Mouse (Mus musculus): ENCODE results near the gene Tat.
"Not testable (repeated sequence)": the region's sequence is repeated elsewhere in the genome, so short reads cannot be mapped to it uniquely, and the experiment has no call there.

Tat gene

DNA sequence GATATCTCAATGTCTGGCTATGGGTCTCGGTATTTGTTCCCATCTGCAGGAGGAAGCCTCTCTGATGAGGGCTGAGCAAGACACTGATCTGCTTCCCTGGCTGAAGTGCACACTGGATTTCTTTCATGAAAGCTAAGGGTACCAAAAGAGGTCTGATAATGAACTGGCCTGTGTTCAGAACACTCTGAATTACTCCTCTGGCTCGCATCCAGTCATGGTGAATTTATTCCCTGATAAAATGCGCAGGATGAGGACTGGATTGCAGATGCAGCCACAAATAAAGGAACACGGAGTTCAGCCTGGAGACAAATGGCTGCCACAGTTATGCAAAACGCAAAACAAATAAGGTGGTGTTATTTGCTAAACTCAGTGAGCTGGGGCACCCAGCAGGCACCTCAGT, 6.3 kb upstream of the Tat start:
- no peak for DNase-seq (ENCODE audit: low spot score in 2 of 2)

- no peak for DNase-seq (ENCODE audit: low spot score in 2 of 2)
Observed at GRCm38 (mm10) chr8:109986384-109986783, 3.9 kb upstream of the Tat start.

DNA sequence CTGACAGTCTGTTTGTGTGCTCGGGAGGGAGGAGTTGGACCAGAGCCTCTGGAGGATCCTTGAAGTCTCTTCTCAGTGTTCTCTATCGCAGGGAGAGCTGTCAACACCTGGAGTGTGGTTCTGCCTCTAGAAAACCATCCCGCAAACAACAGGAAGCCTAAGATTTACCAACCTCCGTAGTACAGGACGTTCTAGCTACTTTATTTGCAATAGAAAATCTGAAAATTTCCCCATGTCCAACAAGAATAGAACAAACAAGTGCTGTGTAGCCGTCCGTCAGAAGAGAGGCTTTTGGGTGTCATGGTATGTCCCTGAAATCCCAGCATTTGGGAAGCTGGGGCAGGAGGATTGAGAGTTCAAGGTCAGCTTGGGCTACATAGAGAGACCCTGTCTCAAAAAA, 2.5 kb upstream of the Tat start:
- DNase-seq (ENCODE audit: low spot score in 2 of 2), result no peak

DNA sequence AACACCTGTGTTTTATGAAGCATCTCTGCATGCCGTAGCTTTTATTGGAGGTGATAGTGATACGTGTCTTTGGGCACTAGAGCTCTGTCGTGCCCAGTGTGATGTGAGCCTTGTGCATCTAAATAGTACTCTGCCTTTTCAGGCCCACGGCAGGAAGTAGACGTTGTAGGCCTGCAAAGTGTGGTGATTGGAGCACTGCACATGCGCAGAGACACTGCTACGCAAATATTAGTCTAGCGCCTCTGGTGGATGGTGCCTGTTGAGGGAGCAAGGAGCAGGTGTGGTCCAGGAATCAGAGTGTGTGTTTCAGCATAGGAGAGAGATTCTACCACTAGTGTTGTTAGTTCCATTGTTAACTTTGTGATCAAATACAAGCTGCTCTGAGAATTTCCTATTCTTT, 1.1 kb upstream of the Tat start:
- DNase-seq (ENCODE audit: low spot score in 2 of 2), result no peak

GRCm38 (mm10) chr8:109992166-109992565, 1.9 kb downstream of the Tat start:
- no peak for DNase-seq (ENCODE audit: low spot score in 2 of 2)

DNA sequence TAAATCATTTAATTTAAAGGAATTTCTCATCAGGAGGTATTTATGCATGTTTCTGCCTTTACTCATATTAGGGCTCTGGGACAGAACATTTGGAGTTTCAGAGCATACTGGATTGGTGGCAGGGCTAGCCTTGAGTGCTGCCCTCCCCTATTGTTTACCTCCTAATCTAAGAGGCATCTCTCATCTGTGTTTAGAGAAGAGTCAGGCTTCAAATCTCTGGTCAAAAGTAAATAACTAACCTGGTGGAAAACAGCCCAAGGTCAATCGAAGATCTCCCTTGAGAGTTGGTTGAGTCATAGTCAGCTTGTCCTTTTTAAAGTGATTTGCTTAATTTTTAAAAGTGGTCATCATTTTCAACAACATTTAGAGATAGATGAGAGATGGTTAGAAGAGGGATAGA, 2.7 kb downstream of the Tat start:
- DNase-seq (ENCODE audit: low spot score in 2 of 2), result no peak

- no peak for DNase-seq (ENCODE audit: low spot score in 2 of 2)
Observed at GRCm38 (mm10) chr8:109997381-109997780, 7.1 kb downstream of the Tat start.

GRCm38 (mm10) chr8:109998066-109998465, 7.8 kb downstream of the Tat start:
- no peak for DNase-seq (ENCODE audit: low spot score in 2 of 2)

- DNase-seq (ENCODE audit: low spot score in 2 of 2), result no peak
Observed at GRCm38 (mm10) chr8:109999974-110000373, 9.7 kb downstream of the Tat start.

GRCm38 (mm10) chr8:110002953-110003352, 12.7 kb downstream of the Tat start:
- DNase-seq (ENCODE audit: low spot score in 2 of 2), result no peak

DNA sequence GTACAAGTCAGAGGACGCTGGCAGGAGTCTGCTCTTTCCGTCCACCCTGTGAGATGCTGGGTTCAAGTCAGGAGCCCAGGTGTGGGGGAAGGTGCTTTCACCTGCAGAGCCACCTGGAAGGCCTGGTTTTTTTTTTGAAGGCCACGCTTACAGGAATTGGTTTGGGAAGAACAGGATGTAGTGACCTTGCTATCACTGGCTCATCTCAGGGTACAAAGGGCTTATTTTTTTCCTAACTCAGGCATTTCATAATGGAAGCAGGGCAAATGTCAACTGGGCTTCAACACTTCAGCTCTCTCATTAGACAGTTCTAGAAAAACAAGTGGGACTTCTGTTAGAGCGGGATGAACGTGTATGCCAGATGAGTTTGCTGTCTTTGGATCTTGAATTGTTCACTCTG, 14.1 kb downstream of the Tat start:
- DNase-seq (ENCODE audit: low spot score in 2 of 2), result no peak

DNA sequence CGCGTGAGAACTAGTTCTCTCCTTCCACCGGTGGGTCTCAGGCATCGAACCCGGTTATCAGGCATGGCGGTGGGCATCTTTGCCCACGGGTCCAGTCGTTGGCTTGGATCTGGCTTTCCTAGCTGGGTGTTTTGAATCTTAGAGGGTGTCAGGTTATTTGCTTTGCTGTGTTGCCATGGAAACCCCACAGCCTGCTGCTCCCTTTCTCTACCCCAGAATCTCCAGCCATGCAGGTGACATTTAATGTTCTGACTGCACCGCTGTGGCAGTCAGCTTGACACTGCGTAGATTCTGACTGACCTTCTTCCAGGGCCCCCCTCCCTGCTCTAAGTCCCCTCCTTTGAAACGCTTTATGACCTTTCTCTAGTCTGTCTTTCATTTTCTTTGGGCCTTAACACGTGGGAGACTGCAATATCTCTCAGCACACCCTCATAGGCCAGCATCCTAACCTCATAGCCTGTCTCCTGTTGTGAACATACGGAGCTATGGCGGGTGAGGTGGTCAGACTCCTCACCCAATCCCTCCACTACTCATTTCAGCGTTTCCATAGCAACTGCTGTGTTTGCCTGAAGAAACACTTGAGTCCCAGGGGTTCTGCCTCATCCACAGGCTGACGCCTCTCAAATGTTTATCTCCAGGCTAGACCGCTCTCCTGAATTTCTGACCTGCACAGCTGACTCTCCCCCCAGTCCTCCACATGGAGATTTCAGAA, 16.2 kb downstream of the Tat start:
- DNase-seq (ENCODE audit: low spot score in 2 of 2), result no peak

DNA sequence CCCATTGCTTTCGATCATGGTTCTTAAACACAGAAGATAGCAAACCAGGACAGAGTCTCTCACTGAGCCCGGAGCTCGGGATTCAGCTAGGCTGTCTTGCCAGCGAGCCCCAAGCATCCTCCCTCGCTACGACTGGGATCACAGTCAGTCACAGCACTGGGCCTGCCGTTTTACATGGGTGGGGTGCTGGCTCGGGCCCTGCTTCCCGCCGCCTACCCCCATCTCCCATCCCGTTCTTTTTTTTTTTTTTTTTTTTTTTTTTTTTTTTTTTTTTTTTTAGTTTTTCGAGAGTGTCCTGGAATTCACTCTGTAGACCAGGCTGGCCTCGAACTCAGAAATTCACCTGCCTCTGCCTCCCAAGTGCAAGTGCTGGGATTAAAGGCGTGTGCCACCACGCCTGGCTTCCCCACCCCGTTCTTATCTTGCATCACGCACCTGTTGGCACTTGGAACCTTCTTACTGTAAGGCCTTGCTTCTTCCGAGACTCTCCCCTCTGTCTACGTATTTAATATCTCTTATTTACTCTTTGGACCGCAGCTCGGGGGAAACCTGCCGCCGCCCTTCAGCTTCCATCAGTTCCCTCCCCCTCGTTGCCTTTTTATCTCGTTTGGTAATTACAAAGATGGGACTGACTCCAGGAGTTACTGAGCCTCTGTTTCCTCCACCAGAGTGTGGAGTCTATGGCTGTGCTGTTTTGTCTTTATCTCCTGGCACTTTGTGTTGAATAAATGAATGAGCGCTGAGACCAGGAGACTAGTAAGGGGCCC, 18.2 kb downstream of the Tat start:
- no peak for DNase-seq (ENCODE audit: low spot score in 2 of 2)

DNA sequence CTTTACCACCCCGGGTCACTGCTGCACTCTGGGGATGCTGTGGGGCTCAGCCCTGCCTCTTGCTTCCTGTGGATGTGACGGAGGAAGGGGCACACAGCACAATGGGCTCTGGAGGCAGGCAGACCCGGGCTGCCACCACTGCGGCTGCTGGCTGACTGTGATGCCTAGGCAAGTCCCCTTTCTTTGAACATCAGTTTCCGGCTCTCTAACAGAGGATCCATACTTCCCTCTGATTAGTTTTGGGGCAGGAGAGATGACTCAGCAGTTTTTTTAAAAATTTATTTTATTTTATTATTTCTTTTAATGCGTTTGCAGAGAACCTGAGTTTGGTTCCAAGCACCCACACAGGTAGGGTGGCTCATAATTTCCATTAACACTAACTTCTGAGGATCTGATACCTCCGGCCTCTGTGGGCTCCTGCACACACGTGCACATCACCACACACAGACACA, 18.8 kb downstream of the Tat start:
- no peak for DNase-seq (ENCODE audit: low spot score in 2 of 2)

- peak in 1 of 2 experiments; percentile 19 for DNase-seq (ENCODE audit: low spot score in 2 of 2)
Observed at GRCm38 (mm10) chr8:110010868-110011267, 20.6 kb downstream of the Tat start.

GRCm38 (mm10) chr8:110022081-110022480, 31.8 kb downstream of the Tat start:
- no peak for DNase-seq (ENCODE audit: low spot score in 2 of 2)

GRCm38 (mm10) chr8:110022768-110023344, 32.6 kb downstream of the Tat start:
- no peak for DNase-seq (ENCODE audit: low spot score in 2 of 2)

- DNase-seq (ENCODE audit: low spot score in 2 of 2), result not testable (repeated sequence)
Observed at GRCm38 (mm10) chr8:110033771-110034170, 43.5 kb downstream of the Tat start.

DNA sequence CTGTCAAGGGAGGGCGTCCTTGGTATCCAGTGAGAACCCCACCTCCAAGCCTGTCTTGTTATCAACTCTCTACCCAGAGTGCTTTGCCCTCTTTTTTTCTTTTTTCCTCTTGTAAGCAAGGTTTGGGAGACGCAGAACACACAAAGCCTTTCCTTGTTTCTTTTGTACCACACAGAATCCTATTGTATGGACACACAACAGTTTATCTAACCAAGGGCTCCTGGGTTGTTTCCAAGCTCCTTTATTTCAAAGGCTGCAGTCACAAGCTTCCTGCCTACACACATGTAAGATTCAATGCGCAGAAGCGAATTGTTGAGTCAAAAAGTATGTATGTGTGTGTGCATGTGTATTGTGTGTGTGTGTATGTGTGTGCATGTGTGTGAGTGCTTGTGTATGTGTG, 44.1 kb downstream of the Tat start:
- no peak for DNase-seq (ENCODE audit: low spot score in 2 of 2)

- no peak for DNase-seq (ENCODE audit: low spot score in 2 of 2)
Observed at GRCm38 (mm10) chr8:110036156-110036555, 45.9 kb downstream of the Tat start.

- no peak for DNase-seq (ENCODE audit: low spot score in 2 of 2)
Observed at GRCm38 (mm10) chr8:110039216-110039615, 49.0 kb downstream of the Tat start.

DNA sequence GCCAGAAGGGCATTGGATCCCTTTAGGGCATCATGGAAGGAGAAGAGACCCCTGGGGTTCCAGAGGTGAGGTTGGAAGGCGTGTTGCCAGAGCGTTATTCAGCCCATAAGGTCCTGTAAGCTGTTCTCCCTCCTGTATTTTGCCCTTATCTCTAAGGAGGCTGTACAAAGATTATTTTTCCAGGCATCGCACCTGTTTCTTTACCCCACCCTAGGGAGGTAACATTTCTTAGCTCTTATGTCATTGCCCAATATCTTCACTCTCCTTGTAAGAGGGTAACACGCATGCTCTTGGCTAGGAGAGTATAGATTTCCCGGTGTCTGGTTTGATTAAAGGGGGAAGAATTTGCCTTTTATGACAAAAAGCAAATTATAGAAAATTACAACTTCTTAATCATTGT, 49.4 kb downstream of the Tat start, which contains the start of gene Chst4:
Chst4 (minus strand) TSS at position 82 of the 400 bp plus-strand sequence.
- DNase-seq (ENCODE audit: low spot score in 2 of 2), result no peak

- no peak for DNase-seq (ENCODE audit: low spot score in 2 of 2)
Observed at GRCm38 (mm10) chr8:110040509-110040908, 50.3 kb downstream of the Tat start.

Measured in frontal cortex, postnatal 14 days (tissue).